Mouse (Mus musculus): ENCODE results near the gene Nadk. TPM values are rescaled to one million over a fixed set of nuclear protein-coding genes. Genes with fewer than 3 reads are reported as not detected.

The Nadk gene
- total RNA-seq (2023; ENCODE audit: inconsistent age), result 50.7 to 59.1 TPM (median 52.7 TPM) in 4 replicates

DNA sequence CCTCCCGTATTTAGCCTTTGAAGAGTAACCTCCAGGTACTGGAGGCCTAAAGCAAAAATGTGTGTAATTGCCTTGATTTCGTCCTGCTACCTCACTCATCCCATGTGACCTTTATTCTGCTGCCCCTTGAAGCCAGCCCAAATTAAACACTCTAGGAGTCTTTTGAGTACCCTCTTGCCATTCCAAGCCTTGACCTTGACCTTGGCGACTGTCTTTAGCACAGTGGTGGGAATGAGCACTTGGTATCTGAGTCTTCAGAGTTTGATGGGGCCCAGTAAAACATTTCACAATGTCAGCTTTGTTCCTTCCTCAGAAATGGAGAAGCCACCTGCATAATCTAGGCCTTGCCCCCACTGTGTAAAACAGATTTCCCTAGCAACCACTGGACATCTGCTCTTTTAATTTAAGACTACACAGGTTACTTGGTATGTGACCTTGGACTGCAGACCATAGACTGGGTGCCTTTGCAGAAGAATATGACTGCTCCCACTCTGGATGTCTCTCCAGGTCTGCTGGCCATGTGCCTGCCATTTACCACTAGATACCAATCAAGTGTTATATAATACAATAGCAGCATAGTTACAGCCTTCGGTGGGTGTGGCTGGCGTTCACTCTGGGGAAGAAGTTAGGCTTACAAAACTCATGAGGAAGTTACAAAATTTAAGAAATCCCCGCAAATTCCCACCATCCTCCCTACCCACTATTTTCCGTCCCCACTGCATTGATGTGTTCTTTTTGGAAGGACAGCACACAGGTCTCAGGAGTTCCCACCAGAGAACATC, at the start of gene Nadk:
TSS of gene Nadk (plus strand) at position 718 of the 782 bp plus-strand sequence.

DNA sequence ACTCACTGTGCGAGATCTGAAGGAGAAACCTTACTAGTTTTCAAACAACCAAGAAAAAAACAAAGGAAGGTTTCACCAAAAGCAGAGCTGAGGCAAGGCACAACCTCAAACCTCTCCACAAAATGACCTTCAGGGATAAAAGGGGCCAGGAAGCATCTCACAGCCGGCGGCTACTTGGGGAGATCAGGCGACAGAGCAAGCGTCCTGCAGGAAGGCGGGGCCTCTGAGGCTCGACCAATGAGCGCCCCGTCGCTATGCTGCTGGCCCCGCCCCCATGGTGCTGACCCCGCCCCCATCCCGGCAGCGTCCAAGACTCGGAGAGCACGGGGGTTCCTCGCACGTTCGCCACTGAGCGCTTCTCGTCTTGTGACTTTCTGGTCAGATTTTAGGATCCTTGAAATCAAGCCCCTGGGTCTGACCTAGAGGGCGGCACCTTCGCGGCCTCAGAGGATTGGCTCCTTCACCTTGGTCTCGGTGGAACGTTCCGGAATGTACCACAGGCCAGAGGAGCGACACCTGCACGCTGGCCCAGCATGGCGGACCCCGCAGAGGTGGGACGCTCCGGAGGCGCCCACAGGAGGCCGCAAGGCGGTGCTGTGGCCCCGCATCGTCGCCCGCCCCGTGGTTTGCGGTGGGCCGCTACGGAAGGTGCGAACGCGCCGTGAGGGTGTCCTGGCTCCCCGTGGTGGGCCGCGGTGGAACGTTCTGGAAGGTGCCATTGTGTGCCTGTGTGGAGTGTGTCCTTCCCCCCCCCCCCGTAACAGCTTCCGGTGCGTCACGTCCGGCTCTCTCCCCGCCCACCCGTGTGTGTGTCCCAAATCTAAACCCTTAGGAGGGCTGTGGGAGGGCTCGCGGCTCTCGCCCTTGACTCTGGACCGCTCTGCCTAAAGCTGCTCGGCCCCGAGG, 39.2 kb downstream of the Nadk start, which contains the start of gene Slc35e2:
TSS of gene Slc35e2 (plus strand) at position 326 of the 906 bp plus-strand sequence.

DNA sequence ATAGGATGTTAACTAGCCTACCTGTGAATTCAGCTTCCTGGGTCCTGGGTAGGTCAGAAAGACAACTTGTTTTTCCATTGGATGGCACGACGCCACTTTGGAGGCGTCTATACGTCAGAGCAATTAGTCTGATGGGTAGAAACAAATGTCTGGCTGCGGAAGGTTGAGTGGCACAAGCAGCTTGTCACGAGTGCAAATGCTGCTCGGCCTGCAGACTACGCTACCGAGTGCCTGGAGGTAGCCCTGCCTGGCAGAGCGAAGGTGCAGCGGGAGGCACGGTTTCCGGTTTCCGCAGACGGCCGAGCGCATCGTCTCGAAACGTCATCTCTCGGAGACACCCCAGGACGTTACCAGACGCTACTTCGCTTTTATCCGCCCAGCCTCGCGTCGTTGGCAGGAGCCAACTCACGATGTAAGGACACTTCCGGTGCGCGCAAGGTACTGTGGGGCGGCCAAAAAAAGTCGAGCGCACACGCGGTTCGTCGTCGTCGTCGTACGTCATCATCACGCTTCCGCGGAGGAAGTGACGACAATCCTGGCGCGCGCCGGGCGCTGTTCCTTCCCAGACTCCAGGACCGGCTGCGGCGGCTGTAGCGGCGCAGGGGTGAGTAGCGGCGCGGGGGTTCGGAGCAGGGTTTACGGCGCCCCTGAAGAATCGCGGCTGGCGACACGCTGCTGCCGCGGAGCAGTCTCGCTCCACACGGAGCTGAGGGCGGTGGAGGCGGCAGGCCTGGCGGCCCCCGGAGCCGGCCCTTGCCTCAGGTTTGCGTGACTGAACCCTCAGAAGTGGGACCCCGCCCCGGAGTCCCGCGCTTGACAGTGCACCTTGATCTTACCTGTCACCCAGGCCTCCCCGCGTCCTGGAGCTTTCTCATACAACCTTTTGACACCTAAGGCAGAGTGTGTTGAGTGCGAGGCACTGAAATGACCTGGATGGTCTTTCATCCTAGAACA, 62.4 kb downstream of the Nadk start, which contains the start of gene Cdk11b:
TSS of gene Cdk11b (plus strand) at position 517 of the 954 bp plus-strand sequence.

Other genes starting within 250 kb of the Nadk start
- gene Prkcz, start 201.0 kb upstream of the Nadk start, total RNA-seq (2023; ENCODE audit: inconsistent age), result 4.4 to 6.0 TPM (median 5.6 TPM) in 4 replicates
- 1.5 TPM in 1 of 4 replicates, not detected in the others for gene Gabrd, start 164.3 kb upstream of the Nadk start, total RNA-seq (2023; ENCODE audit: inconsistent age)
- gene Cfap74, start 153.2 kb upstream of the Nadk start, total RNA-seq (2023; ENCODE audit: inconsistent age), result 0.13 to 0.93 TPM in 2 of 4 replicates, not detected in the others
- not detected in 4 replicates for gene Tmem52, start 93.3 kb upstream of the Nadk start, total RNA-seq (2023; ENCODE audit: inconsistent age)
- gene Gnb1, start 71.0 kb upstream of the Nadk start, total RNA-seq (2023; ENCODE audit: inconsistent age), result 240 to 283 TPM (median 263 TPM) in 4 replicates
- gene Slc35e2, start 39.0 kb downstream of the Nadk start, total RNA-seq (2023; ENCODE audit: inconsistent age), result 19.8 to 29.5 TPM (median 26.5 TPM) in 4 replicates
- gene Cdk11b, start 62.5 kb downstream of the Nadk start, total RNA-seq (2023; ENCODE audit: inconsistent age), result 139 to 162 TPM (median 154 TPM) in 4 replicates
- gene Gm10563, start 83.0 kb downstream of the Nadk start, total RNA-seq (2023; ENCODE audit: inconsistent age), result not detected in 4 replicates
- 0.51 TPM in 1 of 4 replicates, not detected in the others for gene Mmp23, start 91.0 kb downstream of the Nadk start, total RNA-seq (2023; ENCODE audit: inconsistent age)
- 37.5 to 43.7 TPM (median 40.3 TPM) in 4 replicates for gene Mib2, start 106.8 kb downstream of the Nadk start, total RNA-seq (2023; ENCODE audit: inconsistent age)
- gene Fndc10, start 132.0 kb downstream of the Nadk start, total RNA-seq (2023; ENCODE audit: inconsistent age), result 2.7 to 3.2 TPM (median 2.8 TPM) in 4 replicates
- 77.2 to 87.4 TPM (median 82.1 TPM) in 4 replicates for gene Ssu72, start 142.4 kb downstream of the Nadk start, total RNA-seq (2023; ENCODE audit: inconsistent age)
- gene Tmem240, start 172.4 kb downstream of the Nadk start, total RNA-seq (2023; ENCODE audit: inconsistent age), result 0.32 to 0.60 TPM (median 0.47 TPM) in 4 replicates
- gene Atad3a, start 198.7 kb downstream of the Nadk start, total RNA-seq (2023; ENCODE audit: inconsistent age), result 45.0 to 54.2 TPM (median 52.5 TPM) in 4 replicates
- gene Vwa1, start 212.3 kb downstream of the Nadk start, total RNA-seq (2023; ENCODE audit: inconsistent age), result not detected in 4 replicates
- gene Tmem88b, start 223.5 kb downstream of the Nadk start, total RNA-seq (2023; ENCODE audit: inconsistent age), result not detected in 4 replicates
- not detected in 4 replicates for gene Ankrd65, start 228.1 kb downstream of the Nadk start, total RNA-seq (2023; ENCODE audit: inconsistent age)
- 42.4 to 51.3 TPM (median 45.0 TPM) in 4 replicates for gene Mrpl20, start 240.5 kb downstream of the Nadk start, total RNA-seq (2023; ENCODE audit: inconsistent age)